Mouse (Mus musculus) cerebellum, postnatal 36 days (tissue): ENCODE measurements around the gene Gjd3.
"Not testable (repeated sequence)": the region's sequence is repeated elsewhere in the genome, so short reads cannot be mapped to it uniquely, and the experiment has no call there.

Experiments used
- DNase-seq, 2 experiments: peaks; one replicate each; pipeline ENCODE4 v3.0.0; 2021 to 2022; ENCODE audit warnings: mixed read lengths in 2 of 2

The Gjd3 gene

DNA sequence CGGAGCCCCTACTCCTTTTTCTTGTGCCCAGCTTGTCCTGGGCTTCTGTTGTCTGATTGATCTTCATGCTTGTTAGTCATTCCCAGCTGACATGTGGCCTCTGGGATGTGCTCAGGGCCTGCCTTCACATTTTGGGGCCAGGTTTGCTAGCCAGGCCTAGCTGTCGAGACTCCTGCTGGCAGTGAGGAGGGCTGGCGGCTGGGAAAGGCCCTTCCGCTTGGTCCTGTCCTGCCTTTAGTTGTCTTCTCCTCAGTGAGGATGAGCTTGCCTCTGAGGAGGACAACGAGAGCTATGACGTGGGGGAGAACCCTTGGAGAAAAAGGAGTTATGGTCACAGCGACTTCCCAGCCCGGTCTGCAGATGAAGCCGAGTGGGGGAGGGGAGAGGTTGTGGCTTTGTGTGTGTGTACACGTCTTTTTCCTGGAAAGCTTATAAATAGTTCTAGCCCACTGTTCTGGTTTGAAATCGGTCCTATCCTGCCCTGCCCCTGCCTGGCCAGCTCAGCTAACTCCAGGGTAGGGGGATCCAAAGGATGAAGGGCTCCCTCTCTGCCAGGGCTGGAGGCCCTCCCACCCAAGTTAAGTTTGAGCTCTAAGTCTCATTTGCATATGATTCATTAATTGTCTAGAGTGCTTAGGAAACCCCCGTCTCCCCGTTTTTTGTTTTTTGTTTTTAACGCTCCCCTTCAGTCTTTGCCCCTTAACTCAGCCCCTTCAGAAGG, 38.9 kb downstream of the Gjd3 start:
- no peak for DNase-seq

- no peak for DNase-seq
Observed at GRCm38 (mm10) chr11:98942923-98943641, 39.7 kb downstream of the Gjd3 start.

GRCm38 (mm10) chr11:98942555-98942922, 40.3 kb downstream of the Gjd3 start:
- no peak for DNase-seq

DNA sequence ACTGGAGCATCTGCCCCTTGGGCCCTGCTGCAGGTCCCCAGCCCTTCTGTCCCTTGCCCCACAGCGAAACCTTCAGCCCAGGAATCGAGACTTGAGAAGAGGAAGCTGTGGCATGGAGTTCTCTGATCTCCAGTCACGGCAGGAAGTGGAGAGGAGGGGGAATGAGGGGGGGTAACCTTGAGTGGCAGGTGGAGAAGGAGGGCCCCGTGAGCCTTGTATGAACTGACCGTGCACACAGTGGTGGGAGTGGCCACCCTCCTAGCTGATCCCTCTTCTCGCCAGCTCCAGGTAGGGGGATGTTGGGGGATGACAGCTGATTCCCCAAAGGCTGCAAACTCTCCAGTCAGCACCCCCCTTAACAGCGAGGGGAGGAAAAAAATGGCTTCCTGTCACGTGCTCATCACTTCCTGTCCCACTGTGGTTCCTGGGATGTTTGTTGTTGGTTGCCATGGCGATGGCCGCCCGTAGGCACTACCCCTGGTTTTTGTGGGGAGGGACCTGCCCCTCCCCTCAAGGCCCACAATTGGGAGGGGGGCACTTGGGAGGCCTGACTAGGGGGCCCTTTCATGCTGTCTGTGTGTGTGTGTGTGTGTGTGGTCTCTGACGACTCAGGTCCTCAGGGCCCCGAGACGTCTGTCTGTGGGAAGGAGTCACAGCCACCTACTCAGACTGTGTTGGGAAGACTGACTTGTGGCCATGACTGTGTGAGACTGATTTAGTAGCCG, 40.8 kb downstream of the Gjd3 start:
- peak in 1 of 2 experiments; percentile 25 for DNase-seq

- peak; percentile 84 to 87 for DNase-seq
Observed at GRCm38 (mm10) chr11:98941341-98941825, 41.4 kb downstream of the Gjd3 start.

GRCm38 (mm10) chr11:98940776-98941175, 42.0 kb downstream of the Gjd3 start:
- DNase-seq, result peak in 1 of 2 experiments; percentile 25

DNA sequence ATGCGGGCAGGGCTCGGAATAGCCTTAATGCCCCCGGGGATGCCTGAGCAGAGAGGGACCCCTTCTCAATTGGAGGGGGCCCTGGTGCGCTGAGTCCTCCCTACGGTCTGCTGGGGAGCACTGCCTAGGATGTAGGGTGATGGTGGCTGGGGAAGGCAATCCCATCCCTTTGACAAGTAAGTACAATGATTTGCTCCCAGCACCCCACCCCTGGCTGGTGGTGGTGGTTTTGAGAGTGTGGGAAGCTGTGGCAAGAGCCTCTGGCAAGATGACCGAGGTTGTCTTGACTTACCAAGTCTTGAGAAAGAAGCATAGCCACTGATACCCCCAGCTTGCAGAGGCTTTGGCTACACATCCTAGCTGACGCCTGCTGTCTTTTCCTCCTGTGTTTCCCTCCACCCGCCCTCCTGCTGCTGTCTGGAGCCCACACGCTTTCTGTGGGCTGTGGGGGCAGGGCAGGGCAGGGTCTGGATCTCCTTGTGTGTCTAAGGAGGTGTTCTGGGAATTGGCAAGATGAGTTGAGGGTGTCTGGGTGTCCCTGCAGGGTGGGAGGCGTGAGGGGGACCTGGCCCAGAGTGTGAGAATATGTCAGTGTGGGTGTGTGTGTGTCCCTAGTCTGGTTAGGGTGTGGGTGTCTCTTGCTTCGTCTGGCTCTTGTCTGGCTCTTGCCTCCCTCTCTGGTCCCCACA, 42.7 kb downstream of the Gjd3 start:
- no peak for DNase-seq

GRCm38 (mm10) chr11:98939084-98939952, 43.5 kb downstream of the Gjd3 start:
- DNase-seq, result peak in 1 of 2 experiments; percentile 28

DNA sequence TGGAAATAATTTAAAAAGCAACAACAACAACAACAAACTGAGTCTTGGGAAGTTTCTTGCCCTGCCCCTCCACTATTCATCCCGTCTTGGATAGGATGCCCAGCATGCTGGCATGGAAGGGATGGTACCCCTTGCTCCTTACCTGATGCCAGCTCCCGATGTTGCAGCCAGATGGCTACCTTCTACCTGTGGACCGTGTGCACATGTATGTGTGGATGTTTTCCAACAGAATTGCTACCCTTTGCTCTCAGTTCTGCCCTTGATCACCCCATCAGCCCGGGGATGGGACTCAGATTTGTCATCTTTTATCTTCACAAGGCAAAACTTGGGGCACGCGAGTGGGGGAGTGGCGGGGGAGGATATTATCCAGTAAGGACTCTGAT, 44.1 kb downstream of the Gjd3 start:
- peak in 1 of 2 experiments; percentile 31 for DNase-seq

DNA sequence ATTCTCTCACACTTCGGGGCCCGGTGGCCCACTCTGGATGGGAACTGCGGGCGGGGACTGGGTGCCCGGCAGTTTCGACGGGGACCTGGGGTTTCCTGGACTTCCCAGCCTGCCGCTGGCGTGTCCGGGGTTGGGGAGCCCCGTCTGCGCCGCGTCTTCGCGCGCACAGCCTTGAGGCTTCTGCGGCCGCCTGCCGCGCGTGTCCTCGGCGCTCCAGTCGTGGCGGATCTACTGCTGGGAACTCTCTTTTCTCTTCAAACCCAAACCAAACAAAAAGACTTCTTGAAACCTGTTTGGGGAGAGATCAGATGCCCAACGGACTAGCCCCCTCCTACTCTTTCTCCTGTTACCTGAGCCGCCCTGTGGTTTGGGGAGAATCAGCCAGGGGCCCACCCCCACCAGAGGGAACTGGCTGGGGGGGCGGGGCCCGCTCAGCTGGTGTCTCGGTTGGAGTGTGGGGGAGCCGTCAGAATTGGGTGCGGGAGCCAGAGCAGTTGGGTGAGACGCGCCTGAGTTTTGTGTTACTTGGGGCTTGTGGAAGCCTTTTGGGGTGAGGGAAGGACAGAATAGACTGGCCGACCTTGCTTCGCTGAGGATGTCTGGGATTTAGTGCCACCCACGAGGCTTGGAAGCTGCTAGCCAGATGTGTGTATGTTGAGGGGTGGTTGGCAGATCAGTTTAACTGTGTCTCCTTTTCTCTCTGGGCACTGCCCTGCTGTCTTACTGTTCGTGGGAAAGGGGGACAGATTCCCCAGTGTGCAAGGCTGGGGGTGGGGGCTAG, 44.7 kb downstream of the Gjd3 start:
- DNase-seq, result no peak

- DNase-seq, result peak; percentile 67 to 76
Observed at GRCm38 (mm10) chr11:98937410-98937913, 45.4 kb downstream of the Gjd3 start.

- DNase-seq, result no peak
Observed at GRCm38 (mm10) chr11:98936606-98937409, 46.0 kb downstream of the Gjd3 start.

- no peak for DNase-seq
Observed at GRCm38 (mm10) chr11:98936170-98936569, 46.6 kb downstream of the Gjd3 start.

GRCm38 (mm10) chr11:98935123-98935522, 47.7 kb downstream of the Gjd3 start:
- no peak for DNase-seq

DNA sequence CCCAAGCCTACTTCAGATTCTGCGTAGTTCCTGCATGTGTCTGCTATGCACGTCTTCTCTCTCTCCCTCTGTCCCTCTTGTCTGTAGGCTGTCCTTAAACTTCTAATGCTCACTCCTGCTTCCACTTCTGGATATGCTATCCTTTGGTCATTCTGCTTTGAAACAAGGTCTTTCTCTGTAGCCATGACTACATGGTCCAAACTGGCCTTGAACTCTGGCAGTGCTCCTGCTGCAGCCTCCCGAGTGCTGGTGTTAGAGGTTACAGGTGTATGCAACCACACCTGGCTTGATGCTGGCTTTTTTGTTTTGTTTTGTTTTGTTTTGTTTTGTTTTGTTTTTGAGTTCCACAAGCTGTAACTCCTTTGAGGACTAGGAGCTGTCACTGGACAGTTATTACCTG, 48.4 kb downstream of the Gjd3 start:
- DNase-seq, result no peak

DNA sequence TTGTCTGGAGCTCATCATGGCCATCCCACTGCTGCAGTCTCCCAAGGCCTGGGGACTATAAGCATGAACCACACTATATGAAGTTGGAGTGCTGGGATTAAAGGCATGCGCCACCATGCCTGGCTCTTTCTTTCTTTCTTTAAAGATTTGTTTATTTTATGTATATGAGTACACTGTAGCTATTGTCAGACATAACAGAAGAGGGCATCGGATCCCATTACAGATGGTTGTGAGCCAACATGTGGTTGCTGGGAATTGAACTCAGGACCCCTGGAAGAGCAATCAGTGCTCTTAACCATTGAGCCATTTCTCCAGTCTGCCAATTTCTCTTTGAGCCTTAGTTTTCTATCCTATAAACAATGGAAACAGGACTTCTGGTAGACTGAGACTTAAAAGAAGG, 49.0 kb downstream of the Gjd3 start:
- not testable (repeated sequence) for DNase-seq

DNA sequence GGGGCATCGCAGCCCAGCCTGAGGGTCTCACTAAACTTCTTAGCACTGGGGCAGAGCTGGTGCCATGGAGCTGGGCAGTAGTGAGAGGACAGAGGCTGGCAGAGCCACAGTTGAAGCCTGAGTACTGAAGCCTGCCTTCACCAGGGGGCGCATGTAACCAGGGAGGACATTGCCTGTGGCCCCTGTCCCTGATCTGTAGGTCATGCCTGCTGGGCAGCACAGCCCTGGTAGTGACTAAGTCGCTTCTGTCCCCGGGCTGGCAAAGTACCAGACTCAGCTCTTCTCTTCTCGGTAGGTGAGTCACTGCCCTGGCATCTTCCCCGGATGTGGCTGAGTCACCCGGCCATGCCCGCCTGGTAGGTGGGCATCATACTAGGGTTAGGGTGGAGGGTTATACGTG, 49.7 kb downstream of the Gjd3 start:
- DNase-seq, result peak; percentile 89 to 92

GRCm38 (mm10) chr11:98932293-98933091, 50.3 kb downstream of the Gjd3 start:
- DNase-seq, result no peak
